Mouse (Mus musculus): ENCODE data around the gene Synrg.

Synrg gene

GRCm38 (mm10) chr11:84009001-84009400 lies 44.8 kb downstream of the Synrg start:
- no peak for TF ChIP-seq GATA4 (IDR thresholded peaks at IDR 0.05; ENCODE audit: insufficient replicate concordance, low read length)

- no peak for TF ChIP-seq GATA4 (IDR thresholded peaks at IDR 0.05; ENCODE audit: insufficient replicate concordance, low read length)
Measured at GRCm38 (mm10) chr11:84010411-84010810, 46.2 kb downstream of the Synrg start.

GRCm38 (mm10) chr11:84011050-84011449 lies 46.8 kb downstream of the Synrg start:
- no peak for TF ChIP-seq GATA4 (IDR thresholded peaks at IDR 0.05; ENCODE audit: insufficient replicate concordance, low read length)

GRCm38 (mm10) chr11:84011576-84011975 lies 47.3 kb downstream of the Synrg start:
- no peak for TF ChIP-seq GATA4 (IDR thresholded peaks at IDR 0.05; ENCODE audit: insufficient replicate concordance, low read length)

- TF ChIP-seq GATA4 (IDR thresholded peaks at IDR 0.05; ENCODE audit: insufficient replicate concordance, low read length), result no peak
Measured at GRCm38 (mm10) chr11:84013105-84013504, 48.9 kb downstream of the Synrg start.

- no peak for TF ChIP-seq GATA4 (IDR thresholded peaks at IDR 0.05; ENCODE audit: insufficient replicate concordance, low read length)
Measured at GRCm38 (mm10) chr11:84016147-84016809, 52.0 kb downstream of the Synrg start.

- peak; percentile 58 for TF ChIP-seq GATA4 (IDR thresholded peaks at IDR 0.05; ENCODE audit: insufficient replicate concordance, low read length)
Measured at GRCm38 (mm10) chr11:84016810-84017508, 52.7 kb downstream of the Synrg start.

- TF ChIP-seq GATA4 (IDR thresholded peaks at IDR 0.05; ENCODE audit: insufficient replicate concordance, low read length), result no peak
Measured at GRCm38 (mm10) chr11:84027231-84027630, 63.0 kb downstream of the Synrg start.

GRCm38 (mm10) chr11:84028271-84029028 lies 64.2 kb downstream of the Synrg start:
- TF ChIP-seq GATA4 (IDR thresholded peaks at IDR 0.05; ENCODE audit: insufficient replicate concordance, low read length), result no peak

GRCm38 (mm10) chr11:84031971-84032370 lies 67.7 kb downstream of the Synrg start:
- no peak for TF ChIP-seq GATA4 (IDR thresholded peaks at IDR 0.05; ENCODE audit: insufficient replicate concordance, low read length)

GRCm38 (mm10) chr11:84032559-84032958 lies 68.3 kb downstream of the Synrg start:
- TF ChIP-seq GATA4 (IDR thresholded peaks at IDR 0.05; ENCODE audit: insufficient replicate concordance, low read length), result no peak

GRCm38 (mm10) chr11:84033671-84034070 lies 69.4 kb downstream of the Synrg start:
- no peak for TF ChIP-seq GATA4 (IDR thresholded peaks at IDR 0.05; ENCODE audit: insufficient replicate concordance, low read length)

- no peak for TF ChIP-seq GATA4 (IDR thresholded peaks at IDR 0.05; ENCODE audit: insufficient replicate concordance, low read length)
Measured at GRCm38 (mm10) chr11:84040621-84041020, 76.4 kb downstream of the Synrg start.

GRCm38 (mm10) chr11:84042808-84043762 lies 78.9 kb downstream of the Synrg start:
- TF ChIP-seq GATA4 (IDR thresholded peaks at IDR 0.05; ENCODE audit: insufficient replicate concordance, low read length), result no peak

GRCm38 (mm10) chr11:84044988-84045387 lies 80.8 kb downstream of the Synrg start:
- no peak for TF ChIP-seq GATA4 (IDR thresholded peaks at IDR 0.05; ENCODE audit: insufficient replicate concordance, low read length)
